Mouse (Mus musculus): Measurements from ENCODE around the gene Astn1. TPM values are rescaled to one million over a fixed set of nuclear protein-coding genes. Genes with fewer than 3 reads are reported as not detected.
A peak's percentile ranks its signal among the peaks of the same experiment; 100 is the strongest.

Astn1 gene
- 37.9 and 42.3 TPM in 2 replicates for polyA plus RNA-seq (2015; fragmentation: Nextera tagmentation; extraction: Ambion mirVana)

DNA sequence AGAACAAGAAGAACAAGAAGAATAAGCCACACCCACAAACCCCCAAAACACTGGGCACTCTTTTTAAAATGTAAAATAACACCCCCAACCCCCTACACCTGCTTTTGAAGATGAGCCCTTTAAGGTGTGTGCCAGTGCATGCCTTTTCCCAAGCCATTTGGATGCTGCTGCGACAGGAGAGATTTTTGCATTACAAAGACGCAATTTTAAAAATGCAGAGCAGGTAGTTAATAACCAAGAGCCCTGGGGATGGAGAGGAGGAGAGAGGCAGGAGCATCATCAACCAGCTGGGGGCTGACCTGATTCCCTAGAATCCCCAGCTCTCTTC, at the start of gene Astn1:
TSS of gene Astn1 (plus strand) at position 310 of the 328 bp plus-strand sequence.
- H3K4me1 ChIP-seq (replicated peaks; ENCODE audit: control insufficient read depth, insufficient read depth, low read length) = peaks cover 36% of the 10 kb centered on the region
- no peak for ATAC-seq
- peak within 1 kb of the TSS; percentile 97 for H3K27ac ChIP-seq (ENCODE audit: low read length)
- H3K9me3 ChIP-seq (ENCODE audit: control insufficient read depth, low read length) = no peaks in the 10 kb centered on the region
- H3K27me3 ChIP-seq (replicated peaks; ENCODE audit: control insufficient read depth, insufficient read depth, low read length) = no peaks in the 10 kb centered on the region
- peak within 1 kb of the TSS; percentile 83 for H3K4me2 ChIP-seq (ENCODE audit: low read length)
- peak within 1 kb of the TSS; percentile 83 for H3K4me3 ChIP-seq (replicated peaks; ENCODE audit: low read length)
- H3K9ac ChIP-seq (replicated peaks; ENCODE audit: low read depth, low read length) = peak within 1 kb of the TSS; percentile 95
- no peaks in the 10 kb centered on the region; the same call in 1 of the 2 replicates for H3K36me3 ChIP-seq (ENCODE audit: control insufficient read depth, insufficient read depth)
- 3% methylated on average over 2 of the region's 2 CpGs for whole genome bisulfite sequencing

DNA sequence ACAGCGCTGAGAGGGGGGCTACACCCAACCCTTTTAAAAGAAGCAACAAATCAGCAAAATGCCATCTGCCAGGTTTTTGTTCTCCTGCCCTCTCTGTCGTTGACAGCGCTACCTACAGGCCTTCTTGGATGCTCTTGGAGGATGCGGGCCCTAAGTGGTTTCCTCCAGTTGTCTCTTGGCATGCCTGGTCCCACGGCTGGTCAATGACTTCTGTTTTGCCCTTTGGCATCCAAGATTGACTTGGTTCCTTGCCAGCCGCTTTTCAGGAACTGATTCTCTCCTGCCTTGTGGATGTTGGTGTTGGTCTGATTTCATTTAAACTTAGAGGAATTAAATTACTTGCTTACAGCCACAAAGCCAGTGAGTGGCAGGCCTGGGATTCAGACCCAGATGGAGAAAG, 38.7 kb upstream of the Astn1 start:
- Histone ChIP-seq H3K4me3 (replicated peaks; ENCODE audit: low read length) (no peak overlapping the region), H3K27ac (ENCODE audit: low read length) (0 out of 2 replicates have a peak overlapping the region, but pooled peaks have one; percentile 15), H3K9ac (replicated peaks; ENCODE audit: low read depth, low read length) (no peak overlapping the region), H3K27me3 (replicated peaks; ENCODE audit: control insufficient read depth, insufficient read depth, low read length) (no peaks in the 10 kb centered on the region), H3K36me3 (ENCODE audit: control insufficient read depth, insufficient read depth) (no peaks in the 10 kb centered on the region), H3K4me2 (ENCODE audit: low read length) (no peak overlapping the region), H3K4me1 (replicated peaks; ENCODE audit: control insufficient read depth, insufficient read depth, low read length) (peaks cover 6% of the 10 kb centered on the region; the same call in 1 of the 2 replicates), H3K9me3 (ENCODE audit: control insufficient read depth, low read length) (no peaks in the 10 kb centered on the region)
- no peak for ATAC-seq
- WGBS = 70% methylated on average over 6 of the region's 6 CpGs

GRCm38 (mm10) chr1:158328126-158328525, 33.9 kb upstream of the Astn1 start:
- no peak for ATAC-seq
- Histone ChIP-seq H3K27me3 (replicated peaks; ENCODE audit: control insufficient read depth, insufficient read depth, low read length) (no peaks in the 10 kb centered on the region), H3K27ac (ENCODE audit: low read length) (no peak overlapping the region), H3K9ac (replicated peaks; ENCODE audit: low read depth, low read length) (no peak overlapping the region), H3K9me3 (ENCODE audit: control insufficient read depth, low read length) (no peaks in the 10 kb centered on the region), H3K4me1 (replicated peaks; ENCODE audit: control insufficient read depth, insufficient read depth, low read length) (peaks cover 8% of the 10 kb centered on the region; the same call in 1 of the 2 replicates), H3K36me3 (ENCODE audit: control insufficient read depth, insufficient read depth) (no peaks in the 10 kb centered on the region), H3K4me2 (ENCODE audit: low read length) (no peak overlapping the region), H3K4me3 (replicated peaks; ENCODE audit: low read length) (no peak overlapping the region)
- 76% methylated on average over 5 of the region's 5 CpGs for WGBS

GRCm38 (mm10) chr1:158328839-158329238, 33.2 kb upstream of the Astn1 start:
- H3K4me3 ChIP-seq (replicated peaks; ENCODE audit: low read length) = no peak overlapping the region
- ATAC-seq = no peak
- WGBS = 39% methylated on average over 2 of the region's 2 CpGs
- no peak overlapping the region for H3K27ac ChIP-seq (ENCODE audit: low read length)
- no peak overlapping the region for H3K9ac ChIP-seq (replicated peaks; ENCODE audit: low read depth, low read length)
- 0 out of 2 replicates have a peak, but pooled peaks cover 2% of the 10 kb centered on the region for H3K4me1 ChIP-seq (replicated peaks; ENCODE audit: control insufficient read depth, insufficient read depth, low read length)
- H3K9me3 ChIP-seq (ENCODE audit: control insufficient read depth, low read length) = no peaks in the 10 kb centered on the region
- H3K4me2 ChIP-seq (ENCODE audit: low read length) = no peak overlapping the region
- no peaks in the 10 kb centered on the region for H3K36me3 ChIP-seq (ENCODE audit: control insufficient read depth, insufficient read depth)
- no peaks in the 10 kb centered on the region for H3K27me3 ChIP-seq (replicated peaks; ENCODE audit: control insufficient read depth, insufficient read depth, low read length)

DNA sequence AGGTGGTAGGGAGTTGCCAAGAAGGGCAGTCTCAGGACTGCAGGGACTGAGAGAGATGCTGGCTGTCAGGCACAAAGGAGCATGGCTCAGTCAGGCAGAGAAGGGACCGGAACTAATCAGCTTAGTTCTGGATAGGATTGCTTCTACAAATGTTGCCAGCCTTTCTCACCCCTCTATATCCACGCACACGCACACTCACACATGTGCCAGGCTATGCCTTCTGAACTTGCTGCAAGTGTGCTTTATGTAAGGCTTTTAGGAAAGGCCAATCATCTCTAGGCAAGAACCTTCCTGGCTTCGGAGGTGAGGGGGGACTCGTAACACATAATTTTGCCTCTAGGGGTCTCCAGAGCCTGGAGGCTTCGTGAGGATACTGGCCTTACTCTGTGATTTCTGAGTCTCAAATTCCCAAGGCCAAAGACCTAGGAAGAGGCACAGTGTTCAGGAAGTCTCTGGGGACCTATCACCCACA, 18.8 kb upstream of the Astn1 start:
- Histone ChIP-seq H3K36me3 (ENCODE audit: control insufficient read depth, insufficient read depth) (no peaks in the 10 kb centered on the region), H3K9ac (replicated peaks; ENCODE audit: low read depth, low read length) (no peak overlapping the region), H3K4me3 (replicated peaks; ENCODE audit: low read length) (no peak overlapping the region), H3K27me3 (replicated peaks; ENCODE audit: control insufficient read depth, insufficient read depth, low read length) (no peaks in the 10 kb centered on the region), H3K9me3 (ENCODE audit: control insufficient read depth, low read length) (peaks cover 5% of the 10 kb centered on the region; the same call in 1 of the 2 replicates), H3K4me1 (replicated peaks; ENCODE audit: control insufficient read depth, insufficient read depth, low read length) (peaks cover 8% of the 10 kb centered on the region), H3K27ac (ENCODE audit: low read length) (no peak overlapping the region), H3K4me2 (ENCODE audit: low read length) (no peak overlapping the region)
- peak; percentile 66 for ATAC-seq
- WGBS = 27% methylated on average over 6 of the region's 6 CpGs

DNA sequence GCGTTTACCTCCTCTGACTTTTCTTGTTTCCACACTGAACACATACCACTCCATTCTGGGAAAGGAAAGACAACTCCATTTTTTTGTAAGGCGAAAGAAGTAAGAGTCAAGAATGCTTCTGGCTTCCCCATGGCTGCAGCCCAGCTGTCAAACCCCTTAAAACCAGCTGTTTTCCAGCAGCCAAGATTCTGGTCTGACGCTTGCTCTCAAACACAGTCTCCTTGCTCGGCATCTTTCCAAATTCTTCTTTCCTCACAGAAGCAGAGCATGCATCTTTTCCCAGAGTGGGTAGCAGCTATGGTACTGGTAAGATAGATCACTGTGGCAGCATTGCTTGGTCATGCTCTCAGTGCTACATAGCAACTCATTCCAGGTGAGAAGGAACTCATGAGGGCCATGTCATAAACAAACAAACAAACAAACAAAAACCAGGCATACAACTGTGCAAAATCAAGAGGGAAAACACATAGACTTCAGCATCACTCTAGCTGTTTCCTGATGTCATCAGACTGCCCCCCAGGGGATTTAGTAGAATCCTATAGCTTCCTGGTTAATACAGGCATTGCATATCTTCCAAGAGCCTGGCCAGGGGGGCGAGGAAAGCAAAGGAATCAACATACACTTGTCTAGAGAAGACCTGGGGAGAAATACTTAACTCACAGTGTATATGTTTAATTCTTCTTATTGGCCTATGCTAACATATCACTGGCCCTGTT, 8.3 kb upstream of the Astn1 start:
- Histone ChIP-seq H3K36me3 (ENCODE audit: control insufficient read depth, insufficient read depth) (no peaks in the 10 kb centered on the region), H3K27me3 (replicated peaks; ENCODE audit: control insufficient read depth, insufficient read depth, low read length) (no peaks in the 10 kb centered on the region), H3K4me2 (ENCODE audit: low read length) (peak overlapping the region; percentile 60), H3K4me1 (replicated peaks; ENCODE audit: control insufficient read depth, insufficient read depth, low read length) (peaks cover 22% of the 10 kb centered on the region), H3K9ac (replicated peaks; ENCODE audit: low read depth, low read length) (peak overlapping the region; percentile 69), H3K4me3 (replicated peaks; ENCODE audit: low read length) (peak overlapping the region; percentile 70), H3K27ac (ENCODE audit: low read length) (no peak overlapping the region), H3K9me3 (ENCODE audit: control insufficient read depth, low read length) (no peaks in the 10 kb centered on the region)
- no peak for ATAC-seq
- WGBS = 73% methylated on average over 5 of the region's 5 CpGs

DNA sequence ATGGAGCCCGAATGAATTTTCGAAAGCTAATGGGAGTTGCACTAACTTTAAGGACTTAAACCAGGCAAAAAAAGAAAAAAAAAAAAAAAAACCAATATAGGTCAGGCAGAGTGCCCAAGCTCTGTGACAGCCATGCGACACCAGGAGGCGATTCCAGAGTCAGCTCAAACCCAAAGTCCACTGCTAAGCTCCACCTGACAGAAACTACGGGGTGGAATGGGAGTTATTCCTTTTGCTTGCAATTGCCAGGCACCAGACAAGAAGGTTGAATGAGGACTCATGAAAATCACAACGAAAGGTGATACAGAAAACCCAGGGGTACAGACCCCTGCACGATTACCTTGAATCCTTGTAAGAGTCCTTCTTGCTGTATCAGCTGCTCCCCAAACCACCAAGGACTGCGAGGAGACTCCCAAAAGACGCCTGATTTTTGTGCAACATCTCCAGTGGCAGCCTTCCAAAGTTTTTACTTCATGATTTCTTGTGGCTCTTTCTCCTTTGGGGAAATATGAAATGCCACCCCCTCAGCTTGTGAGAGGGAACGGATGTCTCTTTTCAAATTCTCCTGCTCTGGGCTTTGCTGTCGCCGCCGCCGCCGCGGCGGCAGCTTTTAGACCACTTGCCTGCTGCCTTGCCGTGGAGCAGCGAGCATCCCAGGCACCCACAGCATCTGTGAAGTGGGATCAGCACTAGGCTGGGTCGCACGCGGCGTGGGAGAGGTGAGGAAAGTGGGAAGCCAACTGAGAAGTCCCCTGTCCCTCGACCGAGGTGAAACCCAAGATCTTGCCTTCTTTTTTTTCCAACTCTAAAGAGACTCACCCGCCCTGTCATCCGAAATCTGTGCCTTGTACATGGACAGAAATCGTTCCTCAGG, 6.7 kb upstream of the Astn1 start:
- 6% methylated on average over 28 of the region's 28 CpGs for WGBS

GRCm38 (mm10) chr1:158356051-158356461, 6.0 kb upstream of the Astn1 start, which contains the start of gene Brinp2:
Gene Brinp2, minus strand, starts transcription at chr1:158356326.
- peaks cover 22% of the 10 kb centered on the region for H3K4me1 ChIP-seq (replicated peaks; ENCODE audit: control insufficient read depth, insufficient read depth, low read length)
- H3K27ac ChIP-seq (ENCODE audit: low read length) = peak within 1 kb of the TSS; percentile 81
- H3K9me3 ChIP-seq (ENCODE audit: control insufficient read depth, low read length) = no peaks in the 10 kb centered on the region
- peak within 1 kb of the TSS; percentile 60 for H3K4me2 ChIP-seq (ENCODE audit: low read length)
- under 1% methylated on average over 30 of the region's 30 CpGs for WGBS
- peak within 1 kb of the TSS; percentile 70 for H3K4me3 ChIP-seq (replicated peaks; ENCODE audit: low read length)
- ATAC-seq = peak; percentile 99
- H3K36me3 ChIP-seq (ENCODE audit: control insufficient read depth, insufficient read depth) = no peaks in the 10 kb centered on the region
- no peaks in the 10 kb centered on the region for H3K27me3 ChIP-seq (replicated peaks; ENCODE audit: control insufficient read depth, insufficient read depth, low read length)
- H3K9ac ChIP-seq (replicated peaks; ENCODE audit: low read depth, low read length) = peak within 1 kb of the TSS; percentile 69

More for the DNA sequence above, 6.7 kb upstream of the Astn1 start:
- Histone ChIP-seq H3K9ac (replicated peaks; ENCODE audit: low read depth, low read length) (peak overlapping the region; percentile 69), H3K4me1 (replicated peaks; ENCODE audit: control insufficient read depth, insufficient read depth, low read length) (peaks cover 22% of the 10 kb centered on the region), H3K9me3 (ENCODE audit: control insufficient read depth, low read length) (no peaks in the 10 kb centered on the region), H3K27ac (ENCODE audit: low read length) (peak overlapping the region; percentile 81), H3K27me3 (replicated peaks; ENCODE audit: control insufficient read depth, insufficient read depth, low read length) (no peaks in the 10 kb centered on the region), H3K4me2 (ENCODE audit: low read length) (peak overlapping the region; percentile 60), H3K4me3 (replicated peaks; ENCODE audit: low read length) (peak overlapping the region; percentile 70), H3K36me3 (ENCODE audit: control insufficient read depth, insufficient read depth) (no peaks in the 10 kb centered on the region)
- peak; percentile 41 for ATAC-seq

All from forebrain, embryonic 16.5 days (tissue).